Mouse (Mus musculus) right cerebral cortex, postnatal 14 days (tissue): ENCODE results near the gene Hmcn1.

ENCODE experiments used
- DNase-seq: peaks from one replicate; pipeline ENCODE4 v3.0.0; 2022

The Hmcn1 gene

DNA sequence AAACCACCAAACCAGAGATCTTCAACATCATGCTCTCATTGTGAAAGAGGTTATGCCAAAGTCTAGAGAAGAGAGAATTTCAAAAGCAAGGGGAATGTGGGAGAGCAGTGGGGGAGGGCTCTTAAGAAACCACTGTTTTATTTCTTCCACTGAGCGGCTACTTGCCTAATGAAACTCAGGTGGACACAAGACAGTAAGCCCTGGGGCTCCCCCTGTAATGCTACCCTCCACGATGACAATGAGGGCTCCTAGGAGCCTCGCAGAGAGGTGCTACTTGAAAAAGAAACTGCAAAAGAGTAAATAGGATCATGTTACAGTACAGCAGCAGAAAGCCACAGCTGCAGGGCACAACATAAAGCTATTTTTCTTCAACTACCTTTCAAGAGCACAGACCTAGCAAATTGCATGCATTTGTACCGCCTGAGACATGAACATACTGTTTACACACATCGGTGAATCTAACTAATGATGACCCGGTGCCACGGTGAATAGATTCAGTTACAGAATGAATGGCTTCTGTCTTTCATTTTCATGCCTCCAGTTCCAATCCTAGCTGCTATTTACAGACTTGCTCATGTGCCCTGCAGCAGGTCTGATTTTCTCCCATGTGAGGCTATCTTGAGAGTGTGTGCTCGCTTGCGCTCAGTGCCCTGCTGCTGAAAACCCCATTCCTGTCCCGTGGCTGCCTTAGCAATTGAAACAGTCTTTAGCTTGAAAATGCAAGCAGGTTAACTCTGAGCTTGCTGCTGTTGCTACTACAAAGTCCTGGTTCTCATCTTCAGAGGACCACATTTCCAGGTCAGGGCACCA is 1.3 kb downstream of the Hmcn1 start:
- DNase-seq: no peak

DNA sequence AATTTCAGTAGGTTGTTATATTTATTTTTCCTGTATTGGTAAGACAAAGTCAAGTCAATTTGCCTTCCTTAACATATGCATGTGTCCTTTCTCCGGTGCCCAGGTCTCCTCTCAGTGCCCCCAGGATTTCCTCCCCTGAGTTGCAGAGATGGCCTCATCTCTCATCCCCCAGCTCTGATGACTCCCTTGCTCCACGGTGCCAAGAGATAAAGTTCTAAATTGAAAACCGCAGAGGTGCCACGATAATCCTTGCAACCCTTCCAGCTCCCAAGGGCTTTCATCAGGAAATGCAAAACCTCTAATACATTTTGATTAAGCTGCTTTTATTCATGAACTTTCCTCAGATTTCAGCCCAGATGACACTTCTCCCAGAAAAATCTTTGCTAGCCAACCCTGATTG is 8.3 kb downstream of the Hmcn1 start:
- DNase-seq: no peak

DNA sequence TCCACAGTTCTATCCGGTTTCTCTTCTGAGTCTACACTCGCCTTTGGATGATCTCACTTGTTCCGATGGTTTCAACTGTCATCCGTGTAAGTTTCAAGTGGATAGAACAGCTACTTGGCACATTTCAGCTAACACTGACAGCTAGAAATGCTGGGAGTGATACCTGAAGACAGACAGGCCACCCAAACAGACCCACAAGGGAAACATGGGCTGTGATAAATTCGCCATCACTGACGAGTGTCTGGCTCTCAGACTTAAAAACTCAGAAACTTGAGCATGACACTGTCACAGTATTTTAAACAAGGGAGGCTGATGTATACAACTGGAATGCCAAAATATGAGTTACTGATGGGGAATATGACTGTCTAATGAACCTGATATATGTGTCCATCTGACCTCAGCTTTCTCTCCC is 9.1 kb downstream of the Hmcn1 start:
- DNase-seq: no peak

DNA sequence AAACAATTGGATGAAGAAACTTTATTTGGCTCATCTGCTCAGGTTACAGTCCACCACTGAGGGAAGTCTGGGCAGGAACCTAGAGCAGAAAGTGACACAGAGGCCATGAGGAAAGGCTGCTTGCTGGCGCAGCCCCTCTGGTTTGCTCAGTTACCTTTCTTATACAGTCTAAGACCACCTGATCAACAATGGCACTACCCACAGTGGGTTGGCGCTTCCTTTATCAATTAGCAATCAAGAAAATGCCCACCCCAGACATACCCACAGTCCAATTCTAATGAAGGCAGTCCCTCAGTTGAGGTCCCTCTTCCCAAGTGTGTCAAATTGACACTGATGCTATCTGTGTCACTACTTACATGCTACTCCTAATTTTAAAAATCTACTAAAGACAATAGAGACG is 14.6 kb downstream of the Hmcn1 start:
- DNase-seq: no peak

DNA sequence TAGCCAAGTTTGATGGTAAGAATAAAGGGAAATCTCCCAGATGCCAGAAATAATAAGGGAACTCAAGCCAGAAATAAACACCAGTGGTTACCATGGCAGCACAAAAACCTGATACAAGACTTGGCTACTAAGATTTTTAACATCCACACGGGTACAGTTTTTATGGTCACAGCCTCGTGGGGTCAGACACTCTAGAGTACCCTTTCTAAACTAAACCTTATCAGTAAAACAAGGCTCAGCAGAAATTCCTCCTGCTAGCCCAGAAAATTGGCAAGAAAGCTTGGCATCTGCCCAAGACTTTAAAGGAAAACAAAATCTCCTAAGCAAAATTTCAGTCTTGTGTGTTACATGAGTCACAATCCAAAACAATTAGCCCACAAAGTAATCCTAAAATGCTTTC is 17.0 kb downstream of the Hmcn1 start:
- DNase-seq: no peak

DNA sequence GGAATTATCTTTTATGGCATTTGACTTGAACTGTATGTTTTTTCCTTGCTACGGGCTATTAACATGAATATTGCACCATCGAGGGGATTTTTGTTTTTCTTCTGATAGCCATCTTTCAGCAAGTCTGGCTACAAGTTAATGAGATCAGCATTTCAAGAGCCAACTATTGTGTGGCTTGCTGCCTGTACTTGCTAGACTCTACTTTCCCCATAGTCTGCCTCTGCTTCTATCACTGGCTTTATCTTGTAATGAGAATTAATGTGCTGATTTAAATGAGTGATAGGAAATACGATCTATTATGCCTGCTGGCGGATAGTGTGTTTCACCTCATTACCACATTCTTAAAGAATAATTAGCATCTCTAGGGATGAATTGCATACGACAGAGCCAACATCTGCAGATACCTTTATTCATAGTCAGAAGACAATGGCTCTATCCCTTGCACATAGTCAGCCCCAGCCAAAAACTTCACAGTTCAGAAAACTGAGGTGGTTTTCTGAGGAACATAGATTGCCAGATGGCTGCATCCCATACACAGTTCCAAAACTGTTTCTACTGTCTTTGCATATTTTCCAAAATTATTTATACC is 33.7 kb downstream of the Hmcn1 start:
- DNase-seq: no peak

DNA sequence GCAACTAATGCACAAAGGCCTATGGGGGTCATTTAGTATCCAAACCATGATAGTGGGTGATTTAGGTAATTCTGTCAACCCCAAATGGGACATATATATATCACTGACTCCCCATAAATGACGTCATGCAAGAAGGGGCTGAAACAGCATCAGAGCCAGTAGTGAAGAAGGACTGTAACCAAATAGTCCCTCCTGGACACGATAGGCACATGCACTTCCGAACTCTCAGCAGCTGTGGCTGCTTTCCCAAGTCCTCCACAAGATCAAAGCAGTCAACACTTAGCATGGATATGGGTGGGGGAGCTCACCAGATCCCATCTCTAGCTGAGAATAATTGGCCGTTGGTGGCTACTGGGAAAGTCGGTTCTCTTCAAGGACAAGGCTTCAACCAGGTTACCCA is 42.2 kb downstream of the Hmcn1 start:
- DNase-seq: no peak

DNA sequence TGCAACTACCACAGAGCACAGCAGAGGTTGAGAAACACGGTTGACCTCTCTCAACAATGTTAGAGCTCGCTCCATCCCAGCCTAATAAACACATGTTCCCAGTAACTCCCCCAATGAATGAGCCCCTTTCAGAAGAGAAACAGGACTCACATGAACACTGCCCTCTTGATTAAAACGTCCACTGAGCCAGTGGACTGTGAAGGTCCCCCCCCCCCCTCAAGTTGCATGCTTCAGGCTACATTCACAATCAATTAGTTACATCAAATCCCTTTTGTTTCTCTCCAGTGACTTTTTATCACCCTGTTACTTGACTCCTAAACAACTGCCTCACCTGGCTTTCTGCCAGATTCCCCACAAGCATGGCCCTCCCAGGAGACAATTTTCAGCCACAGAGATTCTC is 43.2 kb downstream of the Hmcn1 start:
- DNase-seq: no peak

DNA sequence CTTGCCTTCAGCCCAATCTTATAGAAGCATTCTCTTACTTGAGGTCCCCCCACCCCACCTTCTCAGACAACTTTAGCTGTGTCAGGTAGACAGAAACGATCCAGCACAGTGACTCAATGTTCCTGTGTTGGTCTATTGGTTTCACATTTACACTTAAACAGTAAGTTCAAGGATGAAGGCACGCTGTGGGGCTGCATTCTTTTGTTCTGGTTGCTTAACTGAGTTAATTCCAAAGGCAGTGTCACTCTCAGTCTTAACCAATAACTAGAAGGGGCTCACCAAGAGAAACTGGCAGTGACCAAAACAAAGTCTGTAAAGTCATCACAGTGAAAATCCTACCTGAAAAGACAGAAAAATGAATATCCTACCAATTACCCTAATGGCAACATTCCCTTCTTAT is 44.3 kb downstream of the Hmcn1 start:
- no peak for DNase-seq

DNA sequence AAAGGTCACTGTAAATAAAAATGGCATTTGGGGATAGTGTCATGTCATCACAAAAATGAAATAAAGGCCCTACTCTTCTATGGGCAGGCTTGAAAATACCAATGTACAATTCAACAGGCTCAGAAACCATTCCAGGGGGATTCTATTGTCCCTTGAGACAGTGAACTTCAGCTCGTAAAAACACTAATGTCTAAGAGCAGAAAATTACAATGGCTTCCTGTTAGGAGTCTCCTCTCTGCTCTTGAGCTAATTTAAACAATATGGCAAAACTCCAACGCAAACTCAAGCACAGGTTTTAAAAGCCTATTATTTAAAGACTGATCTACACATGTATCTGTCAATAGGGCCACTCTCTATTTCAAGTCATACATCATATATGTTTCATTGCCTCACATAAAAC is 49.6 kb downstream of the Hmcn1 start:
- no peak for DNase-seq

DNA sequence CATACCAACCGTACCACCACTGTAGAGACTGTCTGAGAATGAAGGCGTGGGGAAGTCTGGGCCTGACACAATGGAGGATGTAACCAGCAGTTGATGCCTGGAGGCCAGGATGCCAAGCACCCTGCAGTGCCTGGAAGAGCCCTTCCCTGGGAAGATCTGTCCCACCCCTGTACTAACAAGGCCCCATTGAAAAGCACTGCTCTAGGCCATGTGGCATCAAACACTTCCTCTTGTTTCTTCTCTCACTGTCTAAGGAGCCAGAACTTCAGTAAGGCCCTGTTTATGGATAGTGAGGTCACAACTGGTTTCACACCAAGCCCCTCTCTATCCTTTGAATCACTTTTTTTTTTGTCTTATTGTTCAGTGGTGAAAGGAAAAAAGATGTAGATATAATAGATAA is 51.1 kb downstream of the Hmcn1 start:
- DNase-seq: no peak

DNA sequence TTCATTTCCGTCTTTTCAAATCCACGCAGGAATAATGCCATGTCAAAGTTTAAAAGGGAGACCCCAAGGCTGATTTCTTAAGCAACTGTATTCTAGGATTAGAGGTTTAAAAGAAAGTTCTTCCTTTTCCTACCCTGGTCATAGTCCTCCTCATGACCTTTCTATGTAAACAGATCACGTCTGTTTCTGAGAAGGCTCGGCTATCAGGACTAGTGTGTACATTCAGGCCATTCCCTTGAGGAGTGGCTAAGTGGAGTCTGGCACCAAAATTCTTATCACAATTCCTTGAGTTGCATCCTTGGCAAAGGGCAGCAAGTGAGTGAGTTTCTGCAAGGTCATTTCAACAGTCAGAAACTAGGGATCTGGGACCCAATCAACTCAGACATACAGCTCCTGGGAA is 56.4 kb downstream of the Hmcn1 start:
- no peak for DNase-seq

DNA sequence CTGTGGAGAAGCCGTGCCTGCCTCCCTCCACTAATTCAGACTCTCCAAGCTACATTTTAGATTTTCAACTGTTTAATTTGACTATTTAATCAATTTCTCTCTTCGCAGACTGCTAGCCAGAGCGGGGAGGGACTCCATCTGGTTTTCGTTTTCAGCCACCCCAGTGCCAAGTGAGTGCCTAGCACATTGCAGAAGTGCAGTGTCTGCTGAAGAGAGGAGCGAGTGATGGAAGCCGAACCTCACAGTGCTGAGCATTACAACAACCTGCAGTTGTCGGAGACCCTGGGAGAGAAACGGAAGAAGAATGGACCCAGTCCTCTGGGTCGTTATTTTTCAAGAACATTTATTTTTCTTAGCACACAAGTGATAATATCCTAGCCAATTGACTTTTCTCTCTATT is 59.6 kb downstream of the Hmcn1 start:
- peak; percentile 10 for DNase-seq

DNA sequence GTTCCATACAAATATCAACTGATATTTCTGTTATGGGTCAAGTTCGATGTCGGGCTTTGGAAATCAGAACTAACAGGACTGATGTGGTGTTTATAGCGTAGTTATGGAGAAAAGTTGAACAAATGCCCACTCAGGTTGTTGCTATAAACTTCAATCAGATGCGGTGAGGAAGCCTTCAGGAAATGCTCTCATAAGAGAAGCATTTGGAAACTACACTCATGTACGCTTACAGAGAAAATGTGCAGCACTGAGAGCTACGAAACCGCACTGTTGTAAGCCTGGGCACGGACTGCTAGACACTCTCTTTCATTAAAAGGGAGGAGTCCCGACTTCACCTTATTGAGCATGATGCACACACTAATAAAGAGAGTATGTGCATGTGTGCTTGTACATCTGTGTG is 72.4 kb downstream of the Hmcn1 start:
- DNase-seq: no peak

DNA sequence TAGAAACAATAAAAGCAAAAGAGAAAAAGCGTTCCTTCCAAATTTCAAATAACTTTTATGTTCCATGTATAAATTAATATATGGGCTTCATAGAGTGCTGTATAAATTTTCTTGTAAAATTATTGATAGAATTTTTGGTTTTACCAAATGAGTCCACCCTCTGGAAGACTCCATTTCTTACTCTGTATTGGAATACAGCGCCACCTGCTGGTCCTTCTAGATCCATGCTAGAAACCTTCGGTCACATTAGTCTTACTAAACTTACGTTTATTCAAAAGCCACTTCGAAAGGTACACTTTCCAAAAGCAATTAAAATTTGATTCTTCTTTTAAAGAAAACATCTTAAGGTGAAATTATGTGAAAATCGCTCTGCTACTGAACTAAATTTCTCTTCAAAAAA is 73.0 kb downstream of the Hmcn1 start:
- peak; percentile 77 for DNase-seq

DNA sequence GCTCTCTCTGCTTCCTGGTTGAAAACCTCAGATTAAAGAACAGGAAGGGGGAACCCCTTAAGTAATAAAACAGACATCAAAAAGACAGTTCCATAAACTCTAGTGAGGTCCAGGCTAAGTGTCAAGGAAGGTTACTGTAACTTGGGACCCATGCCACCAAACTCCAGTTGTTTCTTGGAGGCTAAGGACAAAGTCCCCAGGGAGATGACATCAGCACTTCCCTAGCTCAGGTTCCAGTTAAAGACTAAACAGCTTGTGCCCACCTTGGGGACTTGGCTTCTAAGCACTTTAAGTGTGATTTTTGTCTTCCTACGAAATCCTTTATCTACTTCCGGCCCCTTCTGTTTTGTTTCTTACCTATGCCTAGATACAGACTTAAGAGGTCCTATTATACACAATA is 78.3 kb downstream of the Hmcn1 start:
- no peak for DNase-seq

DNA sequence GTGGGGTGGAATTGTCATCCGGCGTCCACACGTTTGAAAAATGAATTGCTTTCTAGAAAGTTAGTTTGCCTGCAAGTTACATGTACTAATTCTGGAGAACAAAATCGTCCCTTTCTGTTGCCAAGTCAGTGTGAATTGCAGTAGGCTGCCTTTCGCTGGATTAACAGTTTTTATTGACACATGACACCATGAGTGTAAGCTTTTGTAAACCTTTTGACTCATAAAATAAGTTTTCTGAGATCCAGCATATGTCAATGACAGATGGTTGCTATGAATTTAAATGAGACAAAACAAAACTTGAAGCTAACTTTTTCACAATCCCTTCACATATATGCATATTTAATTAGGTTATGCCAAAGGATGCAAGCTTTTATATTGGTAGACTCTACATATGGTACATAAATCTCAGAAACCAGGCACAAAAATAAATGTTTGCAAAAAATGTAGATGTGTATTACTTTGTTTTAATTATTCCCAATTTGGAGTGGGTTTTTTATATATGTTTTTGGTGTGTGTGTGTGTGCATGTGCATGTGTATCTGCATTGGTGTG is 79.6 kb downstream of the Hmcn1 start:
- DNase-seq: no peak

DNA sequence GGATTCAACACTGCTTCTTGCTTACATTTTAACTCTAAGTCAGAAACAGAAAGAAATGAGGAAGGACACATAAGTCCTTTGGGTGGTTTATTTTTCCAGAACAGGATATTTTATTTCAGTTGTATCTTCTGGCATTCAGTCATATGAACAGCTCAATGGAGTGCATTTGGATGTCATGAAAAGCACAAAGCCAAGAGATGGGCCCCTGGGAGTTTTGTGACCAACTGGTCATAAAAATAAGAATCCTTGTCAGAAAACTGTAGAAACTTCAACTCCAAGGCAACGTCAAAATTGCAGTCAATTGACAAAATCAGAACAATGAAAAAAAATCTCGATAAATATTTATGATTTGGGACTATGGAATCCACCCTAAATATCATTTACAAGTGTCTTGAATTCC is 83.6 kb downstream of the Hmcn1 start:
- DNase-seq: no peak

DNA sequence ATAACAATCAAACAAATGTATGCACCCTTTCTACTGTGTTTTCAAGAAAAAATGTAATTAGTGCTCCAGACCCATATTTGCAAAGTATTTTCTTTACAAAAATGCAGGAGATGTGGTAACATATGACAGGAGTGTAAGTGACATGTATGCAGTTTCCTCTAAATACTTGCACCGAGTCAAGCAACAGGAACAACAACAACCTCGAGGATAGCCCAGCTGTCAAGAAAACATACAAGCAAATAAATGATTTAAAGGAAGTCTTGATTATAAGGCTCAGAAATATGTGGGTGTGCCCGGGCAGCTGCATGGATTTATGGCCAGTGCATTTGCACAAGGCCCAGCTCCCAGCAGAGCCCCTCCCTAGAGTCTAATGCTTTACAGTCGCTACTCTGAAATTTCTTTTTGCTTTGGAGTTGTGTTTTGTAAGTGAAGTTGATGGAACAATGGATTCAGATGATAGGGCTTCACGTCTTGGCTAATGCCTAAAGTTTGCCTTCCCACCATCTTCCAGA is 99.5 kb downstream of the Hmcn1 start:
- DNase-seq: no peak

DNA sequence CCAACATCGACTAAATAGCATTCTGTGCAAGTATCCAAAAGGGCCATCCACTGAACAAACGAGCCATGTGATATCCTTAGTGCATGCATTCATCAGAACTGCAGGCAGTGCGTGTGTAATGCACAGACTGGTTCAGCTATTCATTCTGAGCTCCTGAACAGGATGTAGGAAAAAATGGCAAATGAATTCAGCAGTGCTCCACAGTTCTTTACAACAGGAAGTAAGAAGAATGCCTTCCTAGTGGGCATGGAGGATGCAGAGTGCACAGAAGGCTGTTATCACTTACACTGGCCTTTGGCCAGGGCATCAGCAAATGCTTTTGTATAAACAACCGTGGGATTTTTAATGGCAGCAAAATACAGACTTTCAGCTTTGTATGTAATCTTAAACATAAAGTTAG is 103.2 kb downstream of the Hmcn1 start:
- DNase-seq: no peak

DNA sequence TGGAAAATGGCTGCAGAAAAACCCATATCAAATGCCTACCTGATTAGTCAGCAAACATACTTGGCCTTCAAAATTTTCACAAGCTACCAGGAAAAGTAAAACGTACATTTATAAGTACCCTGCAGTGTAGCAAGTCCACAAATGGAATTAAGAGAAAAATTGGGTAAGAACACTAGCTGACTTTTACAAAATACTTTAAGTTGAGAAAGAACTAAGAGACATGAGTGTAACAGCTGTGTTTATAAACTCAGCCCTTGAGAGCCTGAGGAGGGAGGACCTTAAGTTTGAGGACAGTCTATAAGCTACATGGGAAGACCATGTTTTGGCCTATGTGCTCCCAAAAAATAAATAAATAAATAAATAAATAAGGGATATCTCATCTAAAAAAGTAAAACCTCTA is 107.0 kb downstream of the Hmcn1 start:
- DNase-seq: no peak

DNA sequence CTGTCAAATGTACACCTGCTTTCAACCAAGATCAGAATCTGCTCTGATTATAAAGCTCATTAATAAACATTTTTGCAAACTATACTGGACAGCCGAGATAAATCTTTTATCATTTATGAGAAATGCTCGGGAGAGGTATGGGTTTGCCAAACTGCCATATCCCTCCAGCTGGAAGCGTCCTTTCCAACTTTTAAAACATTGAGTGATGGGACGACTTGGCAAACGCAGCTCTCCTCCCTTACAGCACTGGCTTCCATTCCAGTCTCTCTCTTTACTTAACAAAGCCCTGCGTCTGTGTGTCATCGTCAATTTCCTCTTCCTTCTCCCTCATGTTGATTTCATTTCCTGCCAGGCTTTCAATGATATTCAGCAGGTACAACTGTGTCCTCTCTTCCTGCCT is 114.8 kb downstream of the Hmcn1 start:
- DNase-seq: no peak

DNA sequence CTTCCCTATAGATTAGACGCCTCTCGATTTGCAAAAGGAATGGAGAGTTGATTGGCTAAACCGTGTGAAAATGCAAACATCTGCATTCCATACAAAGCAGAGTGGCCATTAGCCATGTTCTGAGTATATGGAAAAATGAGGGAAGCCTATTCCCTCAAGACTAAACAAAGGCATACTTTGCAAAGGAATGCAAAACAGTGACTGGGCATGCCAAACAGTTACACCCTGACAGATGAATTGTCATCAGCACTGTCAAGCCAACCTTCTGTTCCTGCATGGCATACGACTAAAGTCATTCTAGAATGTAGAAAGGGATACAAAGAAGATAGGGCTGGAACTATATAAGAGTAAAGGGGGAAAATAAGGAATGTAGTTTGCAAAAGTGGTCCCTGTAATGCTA is 115.3 kb downstream of the Hmcn1 start:
- DNase-seq: no peak

DNA sequence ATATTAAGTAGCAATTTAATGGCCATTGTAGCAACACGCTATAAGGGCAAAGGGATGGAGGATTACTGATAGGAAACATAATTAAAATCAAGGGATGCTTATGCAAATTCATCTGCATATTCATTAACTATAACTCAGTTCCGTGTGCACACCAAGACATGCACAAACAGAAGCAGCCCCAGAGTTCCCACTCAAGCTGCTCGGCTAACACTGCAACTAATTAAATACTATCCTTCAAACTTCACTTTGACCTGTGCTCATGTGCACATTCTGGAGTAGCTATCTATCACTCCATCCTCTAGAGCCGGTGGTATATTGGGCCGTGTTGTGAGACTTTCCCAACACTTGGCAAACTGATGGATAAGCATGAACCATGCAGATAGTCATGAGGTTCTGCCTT is 119.2 kb downstream of the Hmcn1 start:
- no peak for DNase-seq

DNA sequence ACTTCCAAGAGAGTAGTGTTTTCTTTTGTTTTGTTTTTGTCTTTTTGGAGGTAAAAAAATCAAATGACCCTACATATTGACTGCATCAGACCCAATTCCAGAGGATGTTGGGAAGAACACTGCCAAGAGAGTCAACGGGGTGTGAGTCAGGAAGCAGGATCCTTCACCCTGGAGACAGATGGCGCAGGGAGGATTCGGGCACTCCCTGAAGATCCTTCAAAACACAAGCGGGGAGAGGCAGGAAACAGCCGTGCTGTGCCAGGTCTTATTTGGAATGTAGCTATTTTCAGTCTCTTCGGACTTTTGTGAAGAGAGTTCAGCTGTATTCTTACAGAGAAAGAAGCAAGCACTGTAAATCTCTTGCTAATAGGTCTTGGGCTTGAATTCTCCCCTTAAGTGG is 120.0 kb downstream of the Hmcn1 start:
- no peak for DNase-seq
